Mouse (Mus musculus): Measurements from ENCODE around the gene Frrs1l.

Gene Frrs1l

DNA sequence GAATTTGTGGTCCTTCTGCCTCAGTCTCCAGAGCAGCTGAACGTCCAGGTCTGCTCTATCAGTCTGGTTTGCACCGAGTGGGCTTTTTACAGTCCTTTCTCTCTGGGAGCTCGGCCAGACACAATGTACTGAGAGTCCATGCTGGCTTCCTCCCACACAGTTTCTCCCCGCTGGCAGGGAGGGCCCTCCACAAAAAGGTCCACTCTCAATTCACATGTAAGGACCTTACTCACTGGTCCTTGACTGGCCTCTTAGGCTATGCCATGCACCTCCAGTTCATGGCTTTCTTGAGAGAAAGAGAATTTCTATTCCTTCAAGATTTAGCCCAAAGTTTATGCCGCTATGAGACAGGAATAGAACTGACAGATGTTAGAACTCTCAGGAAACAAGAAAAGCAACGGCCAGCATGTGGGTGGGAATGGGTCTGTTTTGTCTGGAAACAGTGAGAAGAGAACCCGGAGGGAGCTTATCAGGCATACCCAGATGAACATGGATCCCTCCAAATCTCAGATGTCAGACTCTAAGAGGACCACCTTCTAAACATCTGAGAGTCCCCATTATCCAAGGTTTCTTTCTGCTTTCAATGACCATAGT lies 24.5 kb downstream of the Frrs1l start:
- peak; percentile 56 to 72 for DNase-seq (ENCODE audit: low spot score in 2 of 2)

- peak; percentile 45 to 83 for DNase-seq (ENCODE audit: low spot score in 2 of 2)
Measured at GRCm38 (mm10) chr4:56963687-56964086, 26.5 kb downstream of the Frrs1l start.

GRCm38 (mm10) chr4:56961320-56961925 lies 28.8 kb downstream of the Frrs1l start:
- no peak for DNase-seq (ENCODE audit: low spot score in 2 of 2)

DNA sequence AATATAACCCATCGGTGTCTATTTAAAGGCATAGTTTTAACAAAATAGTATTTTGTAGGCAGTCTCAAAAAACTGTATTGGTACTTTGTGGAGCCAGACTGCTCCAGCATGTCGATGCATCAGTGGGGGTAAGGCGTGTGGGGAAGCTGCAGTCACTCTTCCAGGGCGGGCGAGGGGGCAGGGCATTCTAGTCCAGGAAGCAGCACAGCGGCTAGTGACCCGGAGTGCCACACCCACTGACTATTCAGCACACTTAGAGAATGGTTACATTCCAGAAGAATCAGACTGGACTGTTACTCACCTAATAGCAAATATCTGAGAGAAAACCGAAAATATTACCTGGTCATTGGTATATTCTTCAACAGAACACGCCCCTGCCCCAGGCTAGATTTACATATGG lies 32.7 kb downstream of the Frrs1l start:
- no peak for DNase-seq (ENCODE audit: low spot score in 2 of 2)

DNA sequence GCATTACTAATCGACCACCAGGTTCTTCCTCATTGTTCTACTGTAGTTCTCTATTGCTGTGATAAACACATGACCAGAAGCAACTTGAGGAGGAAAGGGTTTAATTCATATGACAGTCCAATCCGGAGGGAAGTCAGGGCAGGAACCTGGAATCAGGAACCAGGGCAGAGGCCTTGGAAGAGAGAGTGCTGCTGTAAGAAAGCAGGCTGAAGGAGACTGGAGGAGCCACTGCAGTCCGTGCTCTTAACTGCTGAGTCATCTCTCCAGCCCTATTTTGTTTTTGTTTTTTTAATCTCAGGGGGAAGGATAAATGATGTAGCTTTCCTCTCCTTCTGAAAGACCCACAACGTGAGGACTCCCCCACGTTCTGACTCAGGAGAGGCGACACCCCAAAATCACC lies 37.0 kb downstream of the Frrs1l start:
- no peak for DNase-seq (ENCODE audit: low spot score in 2 of 2)

GRCm38 (mm10) chr4:56951701-56952100 lies 38.5 kb downstream of the Frrs1l start:
- no peak for DNase-seq (ENCODE audit: low spot score in 2 of 2)

DNA sequence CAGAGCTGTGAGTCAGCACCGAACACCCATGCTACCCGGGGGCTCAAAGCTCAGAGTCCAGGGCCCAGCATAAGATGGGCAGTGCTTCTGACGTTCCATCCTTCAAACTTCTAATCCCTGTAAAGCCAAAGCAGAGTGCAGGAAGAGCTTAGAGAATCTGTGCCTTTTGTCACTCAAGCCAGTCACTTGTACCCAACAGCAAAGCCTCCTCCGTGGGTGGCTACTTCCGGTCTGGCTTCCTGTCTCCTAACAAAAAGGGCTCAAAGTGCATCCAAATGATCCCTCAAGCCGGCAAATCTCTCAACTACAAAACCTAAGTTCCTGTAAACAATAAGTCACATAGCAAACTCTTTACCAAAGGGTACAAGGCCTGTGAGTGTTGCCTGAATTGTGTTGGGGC lies 40.7 kb downstream of the Frrs1l start:
- DNase-seq (ENCODE audit: low spot score in 2 of 2), result no peak

- peak; percentile 89 to 94 for DNase-seq (ENCODE audit: low spot score in 2 of 2)
Measured at GRCm38 (mm10) chr4:56946641-56947640, 43.2 kb downstream of the Frrs1l start, which contains the start of gene Tmem245. Gene Tmem245, minus strand, starts transcription at chr4:56947437.

DNA sequence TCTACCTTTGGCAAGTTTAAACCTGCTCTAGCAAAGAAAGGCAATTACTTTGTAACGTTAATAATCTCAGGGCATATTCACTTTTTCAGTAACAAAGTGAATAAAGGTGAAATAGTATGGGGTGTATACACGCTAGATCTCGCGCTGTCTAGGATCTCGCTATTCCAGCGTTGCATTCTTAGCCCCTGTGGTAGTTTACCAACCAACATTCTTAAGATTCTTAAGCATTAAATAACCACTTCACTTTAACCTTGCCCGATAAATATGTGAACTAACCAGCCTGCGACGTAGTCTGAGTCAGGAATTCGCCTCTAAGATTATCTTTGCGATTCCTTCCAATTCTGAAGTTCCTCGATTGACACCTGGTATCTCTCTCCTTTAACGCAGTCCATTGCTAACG lies 44.0 kb downstream of the Frrs1l start:
- no peak for DNase-seq (ENCODE audit: low spot score in 2 of 2)

DNA sequence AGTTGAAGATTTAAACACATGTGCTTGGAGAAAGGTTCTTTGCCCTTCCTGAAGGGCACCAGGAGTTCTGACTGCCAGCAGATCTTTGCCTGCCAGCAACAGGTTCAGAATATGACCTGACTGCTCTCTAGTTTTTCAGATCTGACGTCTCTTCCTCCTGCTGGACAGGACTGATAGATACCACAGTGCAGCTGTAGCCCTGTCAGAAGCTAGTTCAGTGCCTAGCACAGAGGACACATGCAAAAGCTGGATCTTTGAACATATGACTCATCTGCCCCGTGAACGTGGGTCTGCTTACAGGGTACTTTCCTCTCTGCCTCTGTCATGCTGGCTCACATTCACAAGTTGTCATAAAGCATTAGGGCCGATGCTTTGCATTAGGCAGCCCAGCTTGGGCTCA lies 45.9 kb downstream of the Frrs1l start:
- DNase-seq (ENCODE audit: low spot score in 2 of 2), result no peak

DNA sequence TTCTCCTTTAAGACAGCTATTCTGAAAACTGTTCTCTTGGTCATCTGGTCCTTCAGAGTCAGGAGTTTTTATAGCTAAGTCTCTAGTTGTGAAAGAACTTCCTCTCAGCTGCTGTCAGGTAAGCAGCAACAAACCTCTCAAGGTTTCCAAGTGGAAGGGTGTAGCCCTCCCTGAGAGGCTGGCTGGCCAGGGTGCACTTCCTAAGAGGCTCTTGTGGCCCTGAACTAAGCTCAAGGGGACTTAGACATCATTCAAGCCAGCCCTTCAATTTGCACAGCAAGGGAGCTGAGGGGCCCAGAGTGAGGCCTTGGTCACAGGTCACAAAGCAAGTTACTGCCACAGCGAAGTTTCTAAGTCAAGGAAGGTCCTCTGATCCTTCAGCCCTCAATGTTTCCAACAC lies 46.9 kb downstream of the Frrs1l start:
- no peak for DNase-seq (ENCODE audit: low spot score in 2 of 2)

DNA sequence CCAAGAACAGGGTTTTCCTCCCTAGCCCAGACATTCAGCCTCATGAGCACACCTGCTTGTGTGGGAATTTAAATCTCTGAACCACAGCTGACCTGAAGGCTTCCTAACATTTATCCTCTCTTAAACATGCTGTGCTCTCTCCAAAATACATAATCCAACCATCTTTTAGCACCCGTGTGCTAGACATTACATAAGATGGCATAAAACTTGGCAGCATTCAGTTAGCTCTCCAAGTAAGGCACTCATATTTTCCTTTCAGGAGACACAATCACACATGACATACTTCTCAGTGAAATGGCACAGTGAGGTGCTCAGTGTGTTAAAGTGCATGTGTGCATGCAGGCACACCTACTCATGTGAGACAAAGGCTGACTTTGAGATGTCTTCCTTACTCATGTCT lies 47.6 kb downstream of the Frrs1l start:
- DNase-seq (ENCODE audit: low spot score in 2 of 2), result peak in 1 of 2 experiments; percentile 46

- no peak for DNase-seq (ENCODE audit: low spot score in 2 of 2)
Measured at GRCm38 (mm10) chr4:56941481-56941880, 48.7 kb downstream of the Frrs1l start.

GRCm38 (mm10) chr4:56937136-56937535 lies 53.1 kb downstream of the Frrs1l start:
- DNase-seq (ENCODE audit: low spot score in 2 of 2), result no peak

- DNase-seq (ENCODE audit: low spot score in 2 of 2), result no peak
Measured at GRCm38 (mm10) chr4:56935327-56935726, 54.9 kb downstream of the Frrs1l start.

GRCm38 (mm10) chr4:56933154-56933553 lies 57.0 kb downstream of the Frrs1l start:
- DNase-seq (ENCODE audit: low spot score in 2 of 2), result no peak

DNA sequence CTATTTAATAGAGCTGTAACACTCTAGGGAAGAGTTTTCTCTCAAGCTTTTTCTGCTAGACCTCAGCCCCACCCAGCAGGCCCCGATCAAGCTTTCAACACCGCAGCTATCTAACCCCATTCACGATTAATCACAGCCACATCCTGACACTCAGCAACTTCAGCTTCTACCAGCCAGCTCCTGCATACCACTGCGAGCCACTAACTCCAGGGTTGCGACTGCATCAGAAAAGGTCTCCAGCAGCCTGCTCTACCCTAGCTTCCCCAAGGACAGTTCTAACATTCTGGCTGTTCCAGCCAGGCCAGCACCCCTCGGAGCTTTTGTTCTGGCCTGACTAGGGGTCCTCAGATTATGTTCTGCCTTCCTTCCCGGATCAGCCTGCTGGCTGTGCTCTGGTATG lies 58.1 kb downstream of the Frrs1l start:
- DNase-seq (ENCODE audit: low spot score in 2 of 2), result no peak

- no peak for DNase-seq (ENCODE audit: low spot score in 2 of 2)
Measured at GRCm38 (mm10) chr4:56930312-56930711, 59.9 kb downstream of the Frrs1l start.

- no peak for DNase-seq (ENCODE audit: low spot score in 2 of 2)
Measured at GRCm38 (mm10) chr4:56926971-56927370, 63.2 kb downstream of the Frrs1l start.

DNA sequence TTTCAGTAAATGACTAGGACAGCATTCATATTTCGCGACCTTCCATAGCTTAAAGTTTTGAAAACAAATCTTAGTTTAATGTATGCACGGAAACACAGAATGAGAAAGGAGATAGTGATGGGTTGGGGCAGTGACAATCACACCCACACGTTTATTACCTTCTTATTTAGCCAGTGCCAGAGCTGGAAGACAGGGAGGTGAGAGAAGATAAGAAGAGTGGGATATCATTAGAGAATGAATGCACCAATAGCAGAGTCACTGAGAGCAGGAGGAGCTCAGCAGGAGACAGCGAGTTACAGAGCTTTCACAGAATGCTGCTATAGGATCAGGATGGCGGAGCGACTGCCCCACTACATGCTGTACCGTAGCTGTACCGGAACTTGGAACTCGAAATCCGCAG lies 68.0 kb downstream of the Frrs1l start:
- no peak for DNase-seq (ENCODE audit: low spot score in 2 of 2)

DNA sequence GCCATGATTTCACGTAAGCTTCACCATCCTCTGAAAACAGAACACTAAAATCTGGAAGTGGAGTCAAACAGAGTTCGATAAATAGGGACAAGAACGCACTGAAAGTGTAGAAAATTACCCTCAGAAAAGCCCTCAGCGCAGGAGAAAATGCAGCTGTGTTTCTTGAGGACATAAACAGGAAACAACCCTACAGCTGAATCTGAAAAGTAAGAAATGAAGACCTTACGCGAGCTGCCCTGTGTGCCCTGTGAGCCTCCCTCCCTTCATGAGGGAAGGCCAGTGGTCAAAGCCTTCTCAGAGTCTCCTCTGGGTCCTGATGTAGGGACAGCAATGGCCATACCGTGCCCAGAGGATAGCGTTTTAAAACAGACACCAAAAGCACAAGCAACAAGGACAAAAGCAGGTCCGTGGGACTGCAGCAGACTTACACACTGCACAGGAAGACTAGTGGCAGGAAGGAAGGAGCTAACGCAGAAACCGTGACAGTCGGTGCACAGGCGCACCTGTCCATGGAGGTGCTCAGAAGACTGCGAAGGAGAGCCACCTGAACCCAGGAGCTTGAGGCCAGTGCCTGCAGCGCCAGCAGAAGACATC lies 74.4 kb downstream of the Frrs1l start:
- no peak for DNase-seq (ENCODE audit: low spot score in 2 of 2)

- DNase-seq (ENCODE audit: low spot score in 2 of 2), result no peak
Measured at GRCm38 (mm10) chr4:56914761-56915160, 75.4 kb downstream of the Frrs1l start.
